Mouse (Mus musculus) liver, embryonic 12.5 days (tissue): ENCODE measurements around the gene March8. TPM values are rescaled to one million over a fixed set of nuclear protein-coding genes. Genes with fewer than 3 reads are reported as not detected.
"Not testable (repeated sequence)": the region's sequence is repeated elsewhere in the genome, so short reads cannot be mapped to it uniquely, and the experiment has no call there.

Experiments
- ATAC-seq: fragments of 200-750 bp; cut with Nextera tagmentation; 2 replicates; pipeline ENCODE4 v1.8.0; 2017; ENCODE audit warnings: moderate number of reproducible peaks, mild to moderate bottlenecking, moderate library complexity
- H3K27ac ChIP-seq: fragments of 300-500 bp; sonication (generic); 2 replicates; pipeline ENCODE4 v1.5.1; 2016; ENCODE audit warnings: mild to moderate bottlenecking
- H3K27me3 ChIP-seq: fragments of 300-500 bp; sonication (generic); replicated peaks from 2 replicates; pipeline ENCODE4 v1.6.1; 2016; ENCODE audit warnings: mild to moderate bottlenecking, moderate library complexity
- H3K36me3 ChIP-seq: fragments of 300-500 bp; sonication (generic); 2 replicates; pipeline ENCODE4 v1.6.1; 2016; ENCODE audit warnings: mild to moderate bottlenecking, moderate library complexity
- H3K4me1 ChIP-seq: fragments of 300-500 bp; sonication (generic); 2 replicates; pipeline ENCODE4 v1.6.1; 2016
- H3K4me2 ChIP-seq: fragments of 300-500 bp; sonication (generic); 2 replicates; pipeline ENCODE4 v1.6.1; 2016; ENCODE audit warnings: mild to moderate bottlenecking, moderate library complexity
- H3K4me3 ChIP-seq: fragments of 300-500 bp; sonication (generic); 2 replicates; pipeline ENCODE4 v1.5.1; 2016; ENCODE audit warnings: mild to moderate bottlenecking, moderate library complexity
- H3K9ac ChIP-seq: fragments of 300-500 bp; sonication (generic); 2 replicates; pipeline ENCODE4 v1.6.1; 2016; ENCODE audit warnings: mild to moderate bottlenecking, moderate library complexity
- H3K9me3 ChIP-seq: fragments of 300-500 bp; sonication (generic); replicated peaks from 2 replicates; pipeline ENCODE4 v1.6.1; 2016; ENCODE audit warnings: mild to moderate bottlenecking, moderate library complexity
- WGBS: fragments of 180-500 bp; shearing (Covaris S2); methylation state at CpG from one replicate; pipeline ENCODE4 v1.1.7; 2016; ENCODE audit not compliant: insufficient replicate concordance; 5-methylcytosine and 5-hydroxymethylcytosine counted together
- polyA plus RNA-seq: library from polyadenylated mRNA; unstranded; fragments of >200 nt; fragmentation: Nextera tagmentation; extraction: Ambion mirVana; gene quantifications from 2 replicates; pipeline ENCODE4 v1.2.1, GENCODE M21; 2016

Gene March8
- polyA plus RNA-seq, 1 experiment from 2014 or later = 85.2 TPM

DNA sequence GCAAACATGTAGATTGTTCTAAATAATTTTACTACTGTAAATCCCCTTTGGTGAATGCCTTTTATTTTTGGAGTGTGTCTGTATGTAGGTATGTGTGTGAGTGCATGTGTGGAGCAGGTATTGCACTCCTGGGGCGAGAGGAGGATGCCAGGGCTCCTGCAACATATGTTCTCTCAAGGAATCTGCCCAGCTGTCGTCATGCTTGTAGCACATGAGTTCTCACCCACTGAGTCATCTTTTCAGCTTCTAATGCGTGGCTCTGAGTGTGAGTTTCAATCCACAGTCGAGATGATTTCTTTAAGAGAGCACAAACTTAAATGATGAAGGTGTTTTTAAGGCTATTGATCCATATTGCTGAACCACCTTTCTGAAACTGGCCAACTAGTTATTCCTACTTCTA, 13.7 kb downstream of the March8 start:
- Histone ChIP-seq H3K4me3 (peak overlapping the region; percentile 66), H3K27me3 (no peaks in the 10 kb centered on the region), H3K4me1 (peaks cover 63% of the 10 kb centered on the region), H3K4me2 (peak overlapping the region; percentile 77), H3K9me3 (no peaks in the 10 kb centered on the region), H3K27ac (peak overlapping the region; percentile 97), H3K9ac (peak overlapping the region; percentile 79), H3K36me3 (peaks cover 10% of the 10 kb centered on the region)
- ATAC-seq = no peak
- WGBS = 63% methylated on average over 4 of the region's 4 CpGs

DNA sequence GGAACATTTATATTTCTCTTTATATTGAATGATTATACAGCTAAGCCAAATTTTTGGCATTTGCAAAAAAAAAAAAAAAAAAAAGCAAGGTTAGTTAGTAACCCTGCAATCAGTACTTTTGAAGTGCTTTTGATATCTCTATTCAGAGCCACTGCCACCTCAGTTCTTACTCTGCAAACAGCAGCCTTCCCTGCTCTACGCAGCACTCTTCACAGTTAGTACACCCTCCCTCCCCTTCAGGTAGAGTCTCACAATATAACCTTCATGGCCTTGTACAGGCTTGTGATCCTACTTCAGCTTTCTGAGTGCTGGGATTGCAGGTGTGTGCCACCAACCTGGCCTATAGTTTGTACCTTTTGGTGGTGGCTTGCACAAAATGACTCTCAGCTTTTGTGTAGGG, 15.6 kb downstream of the March8 start:
- Histone ChIP-seq H3K9me3 (no peaks in the 10 kb centered on the region), H3K4me2 (peak overlapping the region; percentile 68), H3K4me1 (peaks cover 65% of the 10 kb centered on the region), H3K27ac (peak overlapping the region; percentile 72; the same call in 1 of the 2 replicates), H3K4me3 (peak overlapping the region; percentile 42), H3K36me3 (peaks cover 14% of the 10 kb centered on the region), H3K9ac (peak overlapping the region; percentile 61), H3K27me3 (no peaks in the 10 kb centered on the region)
- WGBS = 82% methylated on average over 1 of the region's 1 CpGs
- no peak for ATAC-seq

DNA sequence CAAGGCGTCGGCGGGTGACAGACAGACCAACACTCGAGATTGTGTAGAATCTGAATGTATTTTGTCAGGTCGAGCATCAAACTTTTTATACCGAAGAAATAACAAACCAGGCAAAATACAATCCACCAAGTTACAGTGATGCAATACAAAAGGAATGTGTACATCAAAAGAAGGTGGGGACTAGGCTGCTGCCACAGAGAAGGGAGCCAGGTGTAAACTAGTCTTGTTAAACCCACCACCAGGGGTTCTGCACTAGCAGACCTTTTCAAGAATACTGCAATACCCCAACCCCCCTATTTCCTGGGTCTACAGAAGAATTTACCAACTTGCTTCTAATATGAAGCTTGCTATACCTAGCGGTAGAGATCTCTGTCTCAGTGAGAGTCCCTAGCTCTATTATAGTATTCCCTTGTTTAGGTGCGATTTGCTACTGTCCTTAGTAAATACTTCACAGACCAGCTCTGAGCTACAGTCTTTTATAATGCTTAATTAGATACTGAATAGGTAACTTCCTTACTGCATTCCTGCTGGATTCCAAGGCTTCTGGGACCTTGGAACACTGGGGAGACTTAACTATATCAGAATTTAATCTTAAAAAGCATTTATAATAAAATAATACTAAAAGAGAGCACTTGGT, 18.6 kb downstream of the March8 start:
- not testable (repeated sequence) for H3K4me2 ChIP-seq, ATAC-seq, H3K27me3 ChIP-seq, H3K9me3 ChIP-seq, H3K9ac ChIP-seq, H3K27ac ChIP-seq, H3K4me3 ChIP-seq
- Histone ChIP-seq H3K4me1 (peaks cover 60% of the 10 kb centered on the region), H3K36me3 (peaks cover 26% of the 10 kb centered on the region)
- 81% methylated on average over 8 of the region's 8 CpGs for WGBS

DNA sequence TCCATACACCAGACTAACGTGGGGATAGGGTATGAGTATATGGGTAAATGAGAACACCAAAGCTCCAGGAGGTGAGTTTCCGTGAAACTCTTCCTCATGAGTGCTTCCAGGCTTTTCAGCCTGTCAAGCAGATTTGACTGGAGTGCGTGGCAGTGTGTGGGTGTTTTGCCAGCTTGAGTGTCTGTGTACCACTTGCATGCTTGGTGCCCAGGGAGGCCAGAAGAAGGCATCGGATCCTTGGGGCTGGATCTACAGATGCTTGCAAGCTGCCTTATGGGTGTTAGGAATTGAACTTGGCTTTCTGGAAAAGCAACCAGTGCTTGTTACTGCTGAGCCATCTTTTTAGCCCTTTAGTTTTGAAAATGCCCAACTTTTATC, 19.1 kb downstream of the March8 start:
- Histone ChIP-seq H3K9me3 (no peaks in the 10 kb centered on the region), H3K4me2 (no peak overlapping the region), H3K36me3 (peaks cover 31% of the 10 kb centered on the region), H3K4me3 (no peak overlapping the region), H3K4me1 (peaks cover 62% of the 10 kb centered on the region), H3K27me3 (no peaks in the 10 kb centered on the region), H3K9ac (no peak overlapping the region), H3K27ac (no peak overlapping the region)
- 82% methylated on average over 4 of the region's 4 CpGs for WGBS
- no peak for ATAC-seq

DNA sequence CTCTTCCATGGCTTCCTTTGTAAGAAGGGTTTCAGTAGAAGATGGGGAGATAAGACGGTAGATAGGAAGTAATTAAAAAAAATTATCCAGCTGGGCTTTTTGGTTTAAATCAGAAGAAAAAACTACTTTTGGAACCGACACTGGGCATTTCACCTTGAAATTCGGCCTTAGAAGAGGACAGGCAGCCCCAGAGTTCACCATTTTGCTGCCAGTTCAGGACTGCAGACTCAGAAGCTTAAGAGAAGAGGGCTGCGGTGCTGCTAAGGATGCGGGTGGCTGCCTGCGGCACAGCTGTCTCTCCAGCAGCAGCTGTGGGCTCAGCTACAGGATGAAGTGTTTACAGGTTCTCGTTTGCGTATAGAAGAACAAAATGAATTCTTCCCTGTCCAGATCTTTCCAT, 20.2 kb downstream of the March8 start:
- Histone ChIP-seq H3K4me1 (peaks cover 60% of the 10 kb centered on the region), H3K9me3 (no peaks in the 10 kb centered on the region), H3K36me3 (peaks cover 38% of the 10 kb centered on the region), H3K27ac (no peak overlapping the region), H3K27me3 (no peaks in the 10 kb centered on the region), H3K4me2 (0 out of 2 replicates have a peak overlapping the region, but pooled peaks have one; percentile 8), H3K9ac (no peak overlapping the region), H3K4me3 (no peak overlapping the region)
- ATAC-seq = no peak
- 76% methylated on average over 8 of the region's 8 CpGs for WGBS

DNA sequence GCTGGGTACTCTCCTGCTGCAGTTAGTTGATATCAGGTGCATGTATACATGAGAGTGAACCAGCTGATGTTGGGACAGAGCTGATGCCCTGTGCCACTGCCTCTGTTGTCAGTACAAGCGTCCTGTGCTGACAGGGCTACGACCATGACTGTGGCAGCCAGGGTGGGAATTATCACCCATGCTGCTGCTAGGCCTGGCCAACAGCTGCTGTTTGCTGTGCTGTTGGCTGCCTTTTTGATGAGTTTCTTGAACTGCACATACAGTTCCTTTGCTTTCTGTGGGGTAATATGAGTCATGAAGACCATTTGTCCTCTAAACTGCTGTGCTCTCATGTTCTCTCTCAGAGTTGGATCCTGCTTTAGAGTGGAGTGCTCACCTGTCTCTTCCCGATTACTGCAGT, 21.4 kb downstream of the March8 start:
- no peak for ATAC-seq
- Histone ChIP-seq H3K4me2 (no peak overlapping the region), H3K9ac (no peak overlapping the region), H3K27ac (0 out of 2 replicates have a peak overlapping the region, but pooled peaks have one; percentile 17), H3K27me3 (no peaks in the 10 kb centered on the region), H3K9me3 (no peaks in the 10 kb centered on the region), H3K36me3 (peaks cover 47% of the 10 kb centered on the region), H3K4me3 (no peak overlapping the region), H3K4me1 (peaks cover 55% of the 10 kb centered on the region)
- 82% methylated on average over 3 of the region's 3 CpGs for WGBS

DNA sequence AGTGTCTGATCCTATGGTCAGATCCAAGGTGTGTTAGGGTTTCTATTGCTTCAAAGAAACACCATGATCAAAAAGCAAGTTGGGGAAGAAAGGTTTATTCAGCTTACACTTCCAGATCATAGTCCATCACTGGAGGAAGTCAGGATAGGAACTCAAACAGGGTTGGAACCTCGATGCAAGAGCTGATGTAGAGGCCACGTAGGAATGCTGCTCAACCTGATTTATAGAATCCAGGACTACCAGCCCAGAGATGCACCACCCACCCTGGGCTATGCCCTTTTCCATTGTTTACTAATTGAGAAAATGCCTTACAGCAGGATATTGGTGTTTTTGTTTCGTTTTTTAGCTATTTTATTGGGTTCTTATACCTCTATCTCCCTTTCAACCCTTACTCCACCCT, 23.6 kb downstream of the March8 start:
- 82% methylated on average over 3 of the region's 3 CpGs for WGBS
- no peaks in the 10 kb centered on the region for H3K9me3 ChIP-seq
- H3K9ac ChIP-seq = no peak overlapping the region
- peaks cover 40% of the 10 kb centered on the region for H3K4me1 ChIP-seq
- no peak overlapping the region for H3K4me2 ChIP-seq
- no peaks in the 10 kb centered on the region for H3K27me3 ChIP-seq
- ATAC-seq = no peak
- peaks cover 51% of the 10 kb centered on the region for H3K36me3 ChIP-seq
- H3K4me3 ChIP-seq = no peak overlapping the region
- peak overlapping the region; percentile 40; the same call in 1 of the 2 replicates for H3K27ac ChIP-seq

DNA sequence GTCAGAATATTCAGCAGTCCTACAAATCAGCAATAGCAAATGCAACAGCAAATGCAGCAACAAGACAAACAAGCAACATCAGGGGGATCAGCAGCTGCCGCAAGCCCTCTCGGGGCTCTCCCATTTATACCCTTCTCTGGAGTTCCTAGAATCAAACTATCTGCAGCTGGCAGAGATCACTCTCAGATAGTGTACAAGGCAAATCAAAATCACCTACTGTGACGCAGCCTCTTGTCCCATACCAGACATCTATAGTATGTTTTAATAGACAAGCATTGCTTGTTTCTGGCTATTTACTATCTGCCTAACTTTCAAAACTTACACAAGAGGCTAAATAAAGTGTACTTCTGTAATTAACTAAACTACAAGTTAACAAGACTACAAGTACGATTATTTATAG, 24.2 kb downstream of the March8 start:
- no peak overlapping the region for H3K9ac ChIP-seq
- peaks cover 54% of the 10 kb centered on the region for H3K36me3 ChIP-seq
- H3K9me3 ChIP-seq = no peaks in the 10 kb centered on the region
- no peak overlapping the region for H3K4me3 ChIP-seq
- no peak overlapping the region for H3K4me2 ChIP-seq
- peaks cover 42% of the 10 kb centered on the region for H3K4me1 ChIP-seq
- no peak for ATAC-seq
- H3K27ac ChIP-seq = peak overlapping the region; percentile 40; the same call in 1 of the 2 replicates
- 75% methylated on average over 4 of the region's 4 CpGs for WGBS
- H3K27me3 ChIP-seq = no peaks in the 10 kb centered on the region

DNA sequence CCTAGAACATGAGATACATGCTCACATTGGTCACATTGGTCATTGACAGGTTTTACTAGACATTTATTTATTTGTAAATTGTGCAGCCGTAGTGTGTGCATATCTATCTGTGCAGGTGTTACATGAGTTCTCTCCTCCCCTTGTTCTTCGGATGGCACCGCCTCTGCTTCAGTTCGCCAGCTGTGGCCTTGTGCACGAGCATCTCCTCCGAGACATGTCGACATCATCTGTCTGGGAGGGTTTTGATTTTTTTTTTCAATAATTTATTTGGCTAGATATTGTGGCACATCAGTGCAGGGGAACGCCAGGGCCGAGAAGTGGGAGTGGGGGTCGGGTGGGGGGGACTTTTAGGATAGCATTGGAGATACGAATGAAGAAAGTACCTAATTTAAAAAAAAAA, 30.1 kb downstream of the March8 start:
- Histone ChIP-seq H3K4me2 (peak overlapping the region; percentile 28; the same call in 1 of the 2 replicates), H3K36me3 (peaks cover 47% of the 10 kb centered on the region)
- no peak for ATAC-seq

DNA sequence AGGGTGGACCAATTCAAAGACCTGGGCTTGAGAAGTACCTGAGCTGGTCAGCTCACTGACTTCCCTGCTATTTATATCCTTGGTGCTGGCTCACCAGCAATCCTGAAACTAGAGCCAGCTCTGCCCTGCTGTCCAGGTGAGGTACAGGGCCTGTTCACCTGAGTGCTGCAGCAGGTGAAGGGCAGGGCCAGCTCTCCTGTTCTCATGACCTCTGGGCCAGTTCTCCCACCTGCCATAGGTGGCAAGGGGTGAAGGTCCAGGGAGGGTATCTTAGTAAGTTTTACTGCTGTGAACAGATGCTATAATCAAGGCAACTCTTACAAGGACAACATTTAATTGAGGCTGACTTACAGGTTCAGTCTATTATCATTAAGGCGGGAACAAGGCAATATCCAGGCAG, 32.0 kb downstream of the March8 start:
- Histone ChIP-seq H3K4me1 (peaks cover 77% of the 10 kb centered on the region), H3K9ac (peak overlapping the region; percentile 67), H3K27me3 (no peaks in the 10 kb centered on the region), H3K9me3 (no peaks in the 10 kb centered on the region), H3K27ac (peak overlapping the region; percentile 93), H3K4me2 (peak overlapping the region; percentile 69), H3K4me3 (peak overlapping the region; percentile 31), H3K36me3 (peaks cover 39% of the 10 kb centered on the region)
- peak; percentile 6; the same call in 1 of the 2 replicates for ATAC-seq
- WGBS = 79% methylated on average over 1 of the region's 1 CpGs

More for the DNA sequence above, 30.1 kb downstream of the March8 start:
- Histone ChIP-seq H3K9me3 (no peaks in the 10 kb centered on the region), H3K27ac (no peak overlapping the region), H3K27me3 (no peaks in the 10 kb centered on the region), H3K9ac (no peak overlapping the region), H3K4me1 (peaks cover 65% of the 10 kb centered on the region), H3K4me3 (no peak overlapping the region)
- WGBS = 66% methylated on average over 11 of the region's 11 CpGs

DNA sequence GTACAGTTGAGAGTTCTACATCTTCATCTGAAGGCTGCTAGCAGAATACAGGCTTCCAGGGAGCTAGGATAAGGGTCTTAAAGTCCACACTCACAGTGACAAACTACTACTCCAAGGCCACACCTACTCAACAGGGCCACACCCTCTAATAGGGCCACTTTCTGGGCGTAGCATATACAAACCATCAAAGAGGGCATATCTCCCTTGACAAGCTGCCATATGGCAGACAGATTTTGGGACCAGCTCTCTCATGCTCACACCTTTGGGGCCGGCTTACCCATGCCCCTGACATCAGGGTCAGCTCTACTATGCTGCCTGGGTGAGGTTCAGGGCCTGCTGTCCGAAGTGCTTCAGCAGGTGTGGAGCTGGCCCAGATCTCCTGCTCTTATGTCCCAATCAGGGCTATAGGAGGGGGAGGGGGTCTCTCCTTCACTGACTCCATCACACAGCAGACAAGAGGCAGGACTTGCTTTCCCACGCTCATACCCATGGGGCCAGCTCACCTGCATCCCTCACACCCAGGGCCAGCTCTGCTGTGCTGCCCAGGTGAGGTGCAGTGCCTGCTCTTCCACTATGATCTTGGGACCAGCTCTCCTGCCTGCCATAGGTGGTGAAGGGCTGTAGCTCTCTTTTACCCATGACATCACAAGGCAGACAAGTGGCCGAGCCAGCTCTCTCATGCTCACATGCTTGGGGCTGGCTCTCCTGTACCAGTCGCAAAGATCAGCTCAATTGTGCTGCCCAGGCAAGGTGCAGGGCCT, 32.6 kb downstream of the March8 start:
- H3K4me1 ChIP-seq = peaks cover 82% of the 10 kb centered on the region
- peak overlapping the region; percentile 93 for H3K27ac ChIP-seq
- H3K9ac ChIP-seq = peak overlapping the region; percentile 67
- ATAC-seq = peak; percentile 99
- H3K36me3 ChIP-seq = peaks cover 37% of the 10 kb centered on the region
- peak overlapping the region; percentile 69 for H3K4me2 ChIP-seq
- H3K9me3 ChIP-seq = no peaks in the 10 kb centered on the region
- H3K4me3 ChIP-seq = peak overlapping the region; percentile 31; the same call in 1 of the 2 replicates
- H3K27me3 ChIP-seq = no peaks in the 10 kb centered on the region
- 65% methylated on average over 6 of the region's 6 CpGs for WGBS

DNA sequence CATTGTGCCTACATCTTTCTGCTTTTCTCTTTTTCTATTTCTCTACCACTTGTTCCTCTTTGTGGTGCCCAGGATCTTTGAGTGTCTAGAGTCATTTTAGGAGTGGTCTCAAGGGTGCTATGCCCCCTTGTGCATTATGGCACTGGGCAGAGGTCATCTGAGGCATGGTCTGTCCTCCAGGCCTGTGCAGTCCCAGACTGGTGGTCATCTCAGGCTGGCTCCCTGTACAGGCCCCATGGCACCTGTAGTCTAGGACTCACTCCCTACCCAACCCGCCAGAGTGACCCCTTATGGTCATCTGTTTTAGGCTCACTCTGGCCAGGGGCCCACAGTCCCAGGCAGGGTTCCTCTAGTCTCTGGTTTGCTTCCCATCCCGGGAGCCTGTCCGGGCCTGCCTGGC, 33.7 kb downstream of the March8 start:
- no peak overlapping the region for H3K4me3 ChIP-seq
- no peak for ATAC-seq
- H3K4me2 ChIP-seq = no peak overlapping the region
- 92% methylated on average over 3 of the region's 3 CpGs for WGBS
- no peaks in the 10 kb centered on the region for H3K9me3 ChIP-seq
- H3K4me1 ChIP-seq = peaks cover 87% of the 10 kb centered on the region
- no peaks in the 10 kb centered on the region for H3K27me3 ChIP-seq
- H3K27ac ChIP-seq = peak overlapping the region; percentile 93
- H3K36me3 ChIP-seq = peaks cover 31% of the 10 kb centered on the region
- peak overlapping the region; percentile 46; the same call in 1 of the 2 replicates for H3K9ac ChIP-seq
